Mouse (Mus musculus) small intestine, adult 2 months (tissue): ENCODE results near the gene Mb21d2. TPM values are rescaled to one million over a fixed set of nuclear protein-coding genes. Genes with fewer than 3 reads are reported as not detected.

Experiments used
- H3K27ac ChIP-seq: fragments of 200-500 bp; 2 replicates; pipeline ENCODE4 v1.5.1; 2012; ENCODE audit warnings: low read depth, low read length, control low read depth, inconsistent platforms; ENCODE audit not compliant: insufficient read depth
- H3K27me3 ChIP-seq: fragments of 200-500 bp; 2 replicates; pipeline ENCODE4 v1.6.1; 2012; ENCODE audit warnings: mild to moderate bottlenecking, moderate library complexity, low read length, inconsistent platforms; ENCODE audit not compliant: control insufficient read depth, insufficient read depth
- H3K36me3 ChIP-seq: fragments of 200-500 bp; 2 replicates; pipeline ENCODE4 v1.6.1; 2012; ENCODE audit warnings: mild to moderate bottlenecking, low read length, control low read depth, inconsistent platforms; ENCODE audit not compliant: control insufficient read depth, insufficient read depth
- H3K4me1 ChIP-seq: fragments of 200-500 bp; 2 replicates; pipeline ENCODE4 v1.6.1; 2012; ENCODE audit warnings: low read length, inconsistent platforms, mixed read lengths; ENCODE audit not compliant: control insufficient read depth, insufficient read depth, insufficient read length
- H3K4me3 ChIP-seq: fragments of 200-500 bp; 2 replicates; pipeline ENCODE4 v1.5.1; 2012; ENCODE audit warnings: low read depth, mild to moderate bottlenecking, control low read depth, inconsistent platforms, low read length, moderate library complexity
- CTCF ChIP-seq: fragments of 200-500 bp; IDR thresholded peaks from 2 replicates; pipeline ENCODE4 v1.5.1; 2012; ENCODE audit warnings: low read depth, mild to moderate bottlenecking, control low read depth, inconsistent platforms, low read length, moderate library complexity, mixed read lengths; ENCODE audit not compliant: insufficient replicate concordance, insufficient read length; ENCODE audit errors: extremely low read depth
- POLR2A ChIP-seq: fragments of 200-500 bp; IDR thresholded peaks from 2 replicates; pipeline ENCODE4 v1.6.1; 2012; ENCODE audit warnings: low read depth, mild to moderate bottlenecking, control low read depth, inconsistent platforms, low read length, moderate library complexity
- WGBS: fragments of 180-500 bp; shearing (Covaris S2); methylation state at CpG from one replicate; pipeline ENCODE4 v1.1.7; 2018; 5-methylcytosine and 5-hydroxymethylcytosine counted together
- polyA plus RNA-seq: library from polyadenylated mRNA; depleted of rRNA; stranded (reverse); fragments of >200 nt; gene quantifications from 2 replicates; pipeline ENCODE4 v1.2.3, GENCODE M21; 2012

The Mb21d2 gene
- polyA plus RNA-seq, 1 experiment: 15.9 TPM

- no peak for TF ChIP-seq CTCF
- TF ChIP-seq POLR2A: no peak
Observed at GRCm38 (mm10) chr16:28935701-28936100, 6.2 kb upstream of the Mb21d2 start.

DNA sequence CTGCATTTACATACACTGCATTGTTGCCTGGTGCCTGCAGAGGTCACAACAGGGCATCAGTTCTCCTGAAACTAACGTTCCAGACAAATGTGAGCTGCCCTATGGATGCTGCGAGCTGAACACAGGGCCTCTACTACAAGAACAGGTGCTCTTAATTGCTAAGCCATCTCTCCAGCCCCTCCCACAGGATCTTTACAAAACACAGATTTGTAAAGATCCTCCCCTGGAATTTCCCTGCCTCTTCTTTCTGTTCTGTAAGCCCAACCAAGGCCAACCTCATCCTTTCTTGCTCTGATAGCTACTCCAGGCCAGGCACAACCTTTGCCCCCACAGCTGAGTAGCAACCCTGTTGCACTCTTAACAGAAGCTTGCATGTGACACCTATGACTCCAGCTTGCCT lies 1.7 kb upstream of the Mb21d2 start:
- Histone ChIP-seq H3K27me3 (no peaks in the 10 kb centered on the region), H3K36me3 (no peaks in the 10 kb centered on the region), H3K4me1 (peaks cover 16% of the 10 kb centered on the region; the same call in 1 of the 2 replicates), H3K4me3 (no peak overlapping the region), H3K27ac (no peak overlapping the region)
- 74% methylated on average over 2 of the region's 2 CpGs for WGBS
- TF ChIP-seq CTCF (no peak), POLR2A (no peak)

More at GRCm38 (mm10) chr16:28935701-28936100, 6.2 kb upstream of the Mb21d2 start:
- H3K36me3 ChIP-seq: no peaks in the 10 kb centered on the region
- H3K4me1 ChIP-seq: peaks cover under 1% of the 10 kb centered on the region; the same call in 1 of the 2 replicates
- H3K27ac ChIP-seq: no peak overlapping the region
- WGBS: 87% methylated on average over 3 of the region's 3 CpGs
- no peak overlapping the region for H3K4me3 ChIP-seq
- no peaks in the 10 kb centered on the region for H3K27me3 ChIP-seq

GRCm38 (mm10) chr16:28930426-28930825 lies 953 bp upstream of the Mb21d2 start:
- WGBS: 39% methylated on average over 5 of the region's 5 CpGs
- peak overlapping the region; percentile 99 for H3K4me3 ChIP-seq
- peaks cover 16% of the 10 kb centered on the region; the same call in 1 of the 2 replicates for H3K4me1 ChIP-seq
- no peaks in the 10 kb centered on the region for H3K27me3 ChIP-seq
- TF ChIP-seq POLR2A (no peak), CTCF (no peak)
- H3K36me3 ChIP-seq: 0 out of 2 replicates have a peak, but pooled peaks cover 1% of the 10 kb centered on the region
- peak overlapping the region; percentile 21 for H3K27ac ChIP-seq

GRCm38 (mm10) chr16:28929686-28930291 lies 316 bp upstream of the Mb21d2 start:
- Histone ChIP-seq H3K27ac (peak overlapping the region; percentile 21), H3K36me3 (0 out of 2 replicates have a peak, but pooled peaks cover 1% of the 10 kb centered on the region), H3K27me3 (no peaks in the 10 kb centered on the region), H3K4me1 (peaks cover 16% of the 10 kb centered on the region; the same call in 1 of the 2 replicates), H3K4me3 (peak overlapping the region; percentile 99)
- TF ChIP-seq POLR2A: peak; percentile 42
- no peak for TF ChIP-seq CTCF
- WGBS: 1% methylated on average over 66 of the region's 66 CpGs

DNA sequence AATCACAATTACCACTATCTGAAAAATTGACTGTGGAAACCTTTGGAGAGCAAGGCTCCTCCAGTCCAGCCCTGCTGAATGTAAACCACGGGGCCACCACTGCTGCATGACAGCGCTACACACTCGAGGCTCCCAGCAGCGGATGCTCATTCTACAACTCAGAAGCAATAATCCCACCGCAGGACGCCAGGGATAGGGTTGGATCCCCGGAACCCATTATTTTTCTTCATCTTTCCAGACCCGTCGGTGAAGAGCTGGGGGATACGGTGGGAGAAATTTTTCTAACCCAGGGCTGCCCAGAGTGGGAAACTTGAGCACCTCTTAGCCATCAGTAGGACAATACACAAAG lies 1.0 kb downstream of the Mb21d2 start:
- TF ChIP-seq CTCF (0 out of 2 replicates have a peak, but pooled peaks have one; percentile 29), POLR2A (no peak)
- Histone ChIP-seq H3K27ac (peak overlapping the region; percentile 59), H3K4me3 (peak overlapping the region; percentile 99), H3K36me3 (0 out of 2 replicates have a peak, but pooled peaks cover 1% of the 10 kb centered on the region), H3K27me3 (no peaks in the 10 kb centered on the region), H3K4me1 (peaks cover 16% of the 10 kb centered on the region; the same call in 1 of the 2 replicates)
- WGBS: 2% methylated on average over 10 of the region's 10 CpGs

DNA sequence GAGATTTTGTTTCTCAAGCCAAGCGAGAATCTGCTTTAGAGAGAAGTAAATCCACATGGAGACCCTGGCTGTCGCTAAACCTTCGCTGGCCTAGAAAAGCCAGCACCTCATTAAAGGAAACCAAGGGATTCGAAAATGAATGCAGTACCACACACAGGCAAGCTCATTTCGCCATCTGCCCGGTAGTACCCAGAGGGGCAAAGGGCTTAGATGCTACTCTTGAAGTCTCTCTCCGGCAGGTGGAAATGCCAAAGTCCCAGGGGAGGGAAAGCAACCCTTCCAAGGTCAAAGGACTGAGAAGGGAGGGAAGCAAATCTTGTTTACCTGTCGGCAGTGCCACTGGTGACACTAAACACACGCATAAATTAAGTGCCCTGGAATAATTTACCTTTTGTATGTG lies 2.1 kb downstream of the Mb21d2 start:
- 39% methylated on average over 9 of the region's 9 CpGs for WGBS
- H3K4me1 ChIP-seq: peaks cover 16% of the 10 kb centered on the region; the same call in 1 of the 2 replicates
- TF ChIP-seq CTCF (no peak), POLR2A (no peak)
- H3K27me3 ChIP-seq: no peaks in the 10 kb centered on the region
- peak overlapping the region; percentile 66 for H3K27ac ChIP-seq
- 0 out of 2 replicates have a peak, but pooled peaks cover 1% of the 10 kb centered on the region for H3K36me3 ChIP-seq
- no peak overlapping the region for H3K4me3 ChIP-seq

DNA sequence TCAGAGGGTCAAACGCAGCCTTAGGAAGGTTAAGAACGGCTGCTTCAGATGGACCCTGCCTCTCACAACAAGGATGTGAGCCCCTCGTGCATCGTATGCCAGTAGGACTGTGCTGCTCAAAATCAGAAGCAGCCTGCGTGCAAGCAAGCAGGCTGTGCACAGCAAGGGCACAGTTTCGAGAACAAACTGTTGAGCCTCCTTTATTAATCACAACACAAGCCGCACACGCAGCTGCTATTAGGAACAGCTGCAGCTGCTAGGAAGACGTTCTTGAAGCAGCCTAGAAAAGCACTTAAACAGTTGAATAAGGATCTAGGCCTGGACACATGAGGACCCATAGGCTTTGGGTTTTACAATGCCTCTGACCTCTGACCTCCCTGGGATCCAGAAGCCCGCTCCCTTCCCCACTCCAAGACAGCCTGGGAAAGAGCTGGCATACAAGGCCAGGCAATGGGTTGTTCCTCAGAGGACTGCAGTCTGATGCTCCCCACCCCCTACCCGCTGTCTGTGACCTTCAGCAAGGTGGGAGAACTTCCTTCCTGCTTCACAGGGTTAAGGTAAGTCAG lies 10.1 kb downstream of the Mb21d2 start:
- H3K36me3 ChIP-seq: no peaks in the 10 kb centered on the region
- WGBS: 88% methylated on average over 11 of the region's 11 CpGs
- no peaks in the 10 kb centered on the region; the same call in 1 of the 2 replicates for H3K4me1 ChIP-seq
- TF ChIP-seq POLR2A (no peak), CTCF (no peak)
- H3K27ac ChIP-seq: no peak overlapping the region
- H3K27me3 ChIP-seq: no peaks in the 10 kb centered on the region
- H3K4me3 ChIP-seq: no peak overlapping the region
